Mouse (Mus musculus): ENCODE data around the gene Cttn. TPM values are rescaled to one million over a fixed set of nuclear protein-coding genes. Genes with fewer than 3 reads are reported as not detected.
A peak's percentile ranks its signal among the peaks of the same experiment; 100 is the strongest.

Cttn gene
- total RNA-seq (2022), result 100 to 1,000 TPM; 228 to 248 (median 236) TPM

GRCm38 (mm10) chr7:144470545-144471059, at the start of gene Cttn:
Gene Cttn, minus strand, starts transcription at chr7:144471009.
- peak; percentile 89 for DNase-seq

- no peak for DNase-seq
Measured at GRCm38 (mm10) chr7:144519852-144520251, 49.0 kb upstream of the Cttn start.

- DNase-seq, result no peak
Measured at GRCm38 (mm10) chr7:144516711-144517110, 45.9 kb upstream of the Cttn start.

GRCm38 (mm10) chr7:144509090-144509489, 38.3 kb upstream of the Cttn start:
- DNase-seq, result no peak

GRCm38 (mm10) chr7:144506807-144507206, 36.0 kb upstream of the Cttn start:
- no peak for DNase-seq

GRCm38 (mm10) chr7:144503959-144504358, 33.1 kb upstream of the Cttn start:
- DNase-seq, result no peak

- DNase-seq, result no peak
Measured at GRCm38 (mm10) chr7:144492931-144493330, 22.1 kb upstream of the Cttn start.

- no peak for DNase-seq
Measured at GRCm38 (mm10) chr7:144490201-144490873, 19.5 kb upstream of the Cttn start.

- no peak for DNase-seq
Measured at GRCm38 (mm10) chr7:144489067-144489774, 18.4 kb upstream of the Cttn start.

- no peak for DNase-seq
Measured at GRCm38 (mm10) chr7:144480314-144480713, 9.5 kb upstream of the Cttn start.

GRCm38 (mm10) chr7:144479569-144479968, 8.8 kb upstream of the Cttn start:
- DNase-seq, result no peak

- no peak for DNase-seq
Measured at GRCm38 (mm10) chr7:144475741-144476140, 4.9 kb upstream of the Cttn start.

- no peak for DNase-seq
Measured at GRCm38 (mm10) chr7:144473486-144473885, 2.7 kb upstream of the Cttn start.

- DNase-seq, result no peak
Measured at GRCm38 (mm10) chr7:144471103-144471502, 294 bp upstream of the Cttn start.

GRCm38 (mm10) chr7:144469908-144470544, 783 bp downstream of the Cttn start:
- no peak for DNase-seq

GRCm38 (mm10) chr7:144469181-144469641, 1.6 kb downstream of the Cttn start:
- DNase-seq, result no peak

- DNase-seq, result no peak
Measured at GRCm38 (mm10) chr7:144468741-144469140, 2.1 kb downstream of the Cttn start.

- DNase-seq, result no peak
Measured at GRCm38 (mm10) chr7:144462577-144462976, 8.2 kb downstream of the Cttn start.

- DNase-seq, result no peak
Measured at GRCm38 (mm10) chr7:144461246-144461902, 9.4 kb downstream of the Cttn start.

- peak; percentile 77 for DNase-seq
Measured at GRCm38 (mm10) chr7:144458881-144459280, 11.9 kb downstream of the Cttn start.

- no peak for DNase-seq
Measured at GRCm38 (mm10) chr7:144450661-144451060, 20.1 kb downstream of the Cttn start.

Measured in adrenal gland, adult 8-10 months (tissue).